Mouse (Mus musculus) liver, embryonic 15.5 days (tissue): ENCODE data around the gene Mn1. TPM values are rescaled to one million over a fixed set of nuclear protein-coding genes. Genes with fewer than 3 reads are reported as not detected.

Experiments
- ATAC-seq: fragments of 200-750 bp; cut with Nextera tagmentation; 2 replicates; pipeline ENCODE4 v1.8.0; 2017; ENCODE audit warnings: moderate number of reproducible peaks, mild to moderate bottlenecking, moderate library complexity; ENCODE audit not compliant: insufficient read depth
- H3K27ac ChIP-seq: fragments of 300-500 bp; sonication (generic); replicated peaks from 2 replicates; pipeline ENCODE4 v1.5.1; 2015; ENCODE audit warnings: mild to moderate bottlenecking, inconsistent platforms
- H3K27me3 ChIP-seq: fragments of 300-500 bp; sonication (generic); 2 replicates; pipeline ENCODE4 v1.6.1; 2015; ENCODE audit warnings: mild to moderate bottlenecking, inconsistent platforms
- H3K36me3 ChIP-seq: fragments of 300-500 bp; sonication (generic); replicated peaks from 2 replicates; pipeline ENCODE4 v1.6.1; 2015; ENCODE audit warnings: moderate library complexity, mild to moderate bottlenecking, inconsistent platforms
- H3K4me1 ChIP-seq: fragments of 300-500 bp; sonication (generic); replicated peaks from 2 replicates; pipeline ENCODE4 v1.6.1; 2015; ENCODE audit warnings: inconsistent platforms
- H3K4me2 ChIP-seq: fragments of 300-500 bp; sonication (generic); 2 replicates; pipeline ENCODE4 v1.6.1; 2015; ENCODE audit warnings: moderate library complexity, mild to moderate bottlenecking, inconsistent platforms
- H3K4me3 ChIP-seq: fragments of 300-500 bp; sonication (generic); replicated peaks from 2 replicates; pipeline ENCODE4 v1.5.1; 2015; ENCODE audit warnings: mild to moderate bottlenecking, inconsistent platforms
- H3K9ac ChIP-seq: fragments of 300-500 bp; sonication (generic); 2 replicates; pipeline ENCODE4 v1.6.1; 2015; ENCODE audit warnings: moderate library complexity, mild to moderate bottlenecking, inconsistent platforms
- H3K9me3 ChIP-seq: fragments of 300-500 bp; sonication (generic); replicated peaks from 2 replicates; pipeline ENCODE4 v1.6.1; 2016; ENCODE audit warnings: inconsistent platforms
- WGBS: fragments of 180-500 bp; shearing (Covaris S2); methylation state at CpG from one replicate; pipeline ENCODE4 v1.1.7; 2015; ENCODE audit warnings: mixed read lengths; ENCODE audit not compliant: insufficient replicate concordance; 5-methylcytosine and 5-hydroxymethylcytosine counted together
- polyA plus RNA-seq: library from polyadenylated mRNA; unstranded; fragments of >200 nt; fragmentation: Nextera tagmentation; extraction: Ambion mirVana; gene quantifications from 2 replicates; pipeline ENCODE4 v1.2.1, GENCODE M21; 2015

The Mn1 gene
- polyA plus RNA-seq, 1 experiment from 2014 or later: 1.2 TPM

DNA sequence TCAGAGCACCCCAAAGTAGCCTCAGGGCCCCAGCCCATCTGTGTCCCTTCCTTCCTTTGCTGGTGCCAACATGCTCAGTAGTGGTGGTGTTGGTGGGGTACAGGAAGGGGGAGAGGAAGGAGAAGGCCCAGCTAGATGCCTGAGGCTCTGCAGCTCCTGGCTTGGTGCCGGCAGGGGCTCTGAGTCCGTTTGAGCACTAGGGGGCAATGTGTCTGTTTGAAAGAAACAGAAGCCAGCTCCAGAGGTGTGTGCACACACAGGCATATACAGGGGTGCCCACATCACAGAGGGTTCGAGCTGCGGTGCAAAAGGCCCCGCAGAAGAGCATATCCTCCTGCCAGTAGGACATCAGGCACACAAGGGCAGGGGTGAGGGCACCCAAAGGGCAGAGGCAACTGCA lies 3.0 kb upstream of the Mn1 start:
- WGBS: 0% methylated on average over 5 of the region's 5 CpGs
- no peak overlapping the region for H3K4me2 ChIP-seq
- no peak for ATAC-seq

GRCm38 (mm10) chr5:111414770-111415249 lies 2.4 kb upstream of the Mn1 start:
- Histone ChIP-seq H3K4me3 (no peak overlapping the region), H3K9ac (no peak overlapping the region), H3K36me3 (no peaks in the 10 kb centered on the region), H3K4me2 (no peak overlapping the region), H3K4me1 (peaks cover 12% of the 10 kb centered on the region), H3K9me3 (no peaks in the 10 kb centered on the region), H3K27ac (no peak overlapping the region), H3K27me3 (peaks cover 86% of the 10 kb centered on the region)
- WGBS: 39% methylated on average over 4 of the region's 4 CpGs
- no peak for ATAC-seq

More for the DNA sequence above, 3.0 kb upstream of the Mn1 start:
- H3K27me3 ChIP-seq: peaks cover 80% of the 10 kb centered on the region
- H3K27ac ChIP-seq: no peak overlapping the region
- no peaks in the 10 kb centered on the region for H3K9me3 ChIP-seq
- H3K4me3 ChIP-seq: no peak overlapping the region
- no peak overlapping the region for H3K9ac ChIP-seq
- H3K36me3 ChIP-seq: no peaks in the 10 kb centered on the region
- peaks cover 6% of the 10 kb centered on the region for H3K4me1 ChIP-seq

DNA sequence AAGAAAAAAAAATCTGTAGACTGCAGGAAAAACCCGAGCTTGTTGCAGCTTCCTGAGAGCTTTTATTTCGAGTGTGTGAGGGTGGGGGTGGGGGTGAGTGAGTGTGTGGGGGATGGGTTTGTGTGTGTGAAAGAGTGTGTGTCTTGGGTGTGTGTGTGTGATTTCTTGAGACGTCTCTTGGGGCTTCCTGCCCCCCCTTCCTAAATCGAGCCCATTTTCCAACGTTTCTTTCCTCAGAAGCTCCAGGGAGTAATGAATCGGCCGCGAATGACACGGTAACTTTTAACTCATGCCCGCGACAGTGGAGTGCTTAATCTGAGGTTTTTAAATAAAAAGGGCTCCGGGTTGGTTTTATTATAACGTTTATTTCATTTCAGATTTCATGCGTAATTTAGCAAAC lies 1.6 kb upstream of the Mn1 start:
- no peak for ATAC-seq
- Histone ChIP-seq H3K4me3 (no peak overlapping the region), H3K36me3 (no peaks in the 10 kb centered on the region), H3K27me3 (peaks cover 93% of the 10 kb centered on the region), H3K9me3 (no peaks in the 10 kb centered on the region), H3K4me2 (peak overlapping the region; percentile 66), H3K27ac (no peak overlapping the region), H3K9ac (no peak overlapping the region), H3K4me1 (peaks cover 18% of the 10 kb centered on the region)
- WGBS: 3% methylated on average over 14 of the region's 14 CpGs

DNA sequence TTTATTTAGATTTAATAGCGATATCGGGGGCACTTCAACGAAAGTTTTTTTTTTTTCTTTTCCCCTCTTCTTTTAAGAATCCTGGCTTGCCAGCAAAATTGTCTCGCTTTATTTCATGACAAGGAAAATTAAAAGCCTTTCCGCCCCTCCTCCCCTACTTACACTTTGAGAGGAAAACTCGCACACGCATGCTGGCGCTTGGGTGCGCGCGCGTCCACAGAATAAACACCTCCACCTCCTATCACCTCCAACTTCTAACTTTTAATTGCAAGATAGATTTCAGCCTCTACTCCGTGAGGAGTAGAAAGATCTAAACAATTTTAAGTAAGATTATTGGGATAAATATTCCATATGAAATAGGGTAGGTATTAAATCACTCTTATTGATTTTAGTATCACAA lies 1.1 kb upstream of the Mn1 start:
- H3K4me1 ChIP-seq: peaks cover 18% of the 10 kb centered on the region
- no peaks in the 10 kb centered on the region for H3K9me3 ChIP-seq
- 2% methylated on average over 13 of the region's 13 CpGs for WGBS
- no peak overlapping the region for H3K9ac ChIP-seq
- H3K27ac ChIP-seq: no peak overlapping the region
- peak overlapping the region; percentile 57; the same call in 1 of the 2 replicates for H3K4me3 ChIP-seq
- peak overlapping the region; percentile 66 for H3K4me2 ChIP-seq
- H3K27me3 ChIP-seq: peaks cover 95% of the 10 kb centered on the region
- H3K36me3 ChIP-seq: no peaks in the 10 kb centered on the region
- no peak for ATAC-seq

DNA sequence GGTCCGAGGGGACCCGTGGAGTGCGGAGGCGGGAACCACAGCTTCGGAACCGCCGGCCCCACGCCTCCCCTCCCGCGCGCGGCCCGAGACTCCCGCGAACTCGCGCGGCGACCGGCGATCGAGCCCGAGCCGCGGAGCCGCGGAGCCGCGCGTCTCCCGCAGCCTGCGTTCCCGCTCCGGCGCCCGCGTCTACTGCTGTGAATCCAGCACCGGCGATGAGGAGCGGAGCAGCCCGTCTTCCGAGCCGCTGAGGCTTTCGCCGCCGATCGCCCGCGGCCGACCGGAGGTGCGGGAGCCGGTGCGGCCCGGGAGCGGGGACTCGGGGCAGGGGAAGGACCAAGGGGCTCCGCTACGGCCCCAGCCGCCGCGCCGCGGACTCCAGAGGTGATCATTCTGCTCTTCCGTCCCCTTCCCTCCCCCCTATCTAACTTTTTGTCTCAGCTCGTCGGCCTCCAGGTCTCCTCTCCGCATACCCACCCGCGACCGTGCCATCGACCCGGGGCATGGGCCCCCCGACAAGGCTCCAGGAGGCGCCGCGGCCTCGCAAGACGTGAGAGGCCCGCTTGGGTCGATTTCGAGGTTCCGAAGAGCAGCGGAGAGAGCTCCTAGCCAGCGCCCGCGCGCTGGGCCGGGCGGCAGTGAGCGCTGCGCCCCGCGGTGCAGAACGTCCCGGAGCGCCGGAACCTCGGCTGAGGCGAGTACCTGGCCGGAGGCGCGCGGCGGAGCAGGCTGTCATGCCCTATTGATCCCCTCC lies 393 bp downstream of the Mn1 start:
- ATAC-seq: no peak
- Histone ChIP-seq H3K27me3 (peaks cover 97% of the 10 kb centered on the region), H3K36me3 (no peaks in the 10 kb centered on the region), H3K9ac (peak overlapping the region; percentile 40), H3K4me1 (peaks cover 18% of the 10 kb centered on the region), H3K27ac (no peak overlapping the region), H3K9me3 (no peaks in the 10 kb centered on the region), H3K4me3 (peak overlapping the region; percentile 57), H3K4me2 (peak overlapping the region; percentile 66)
- under 1% methylated on average over 101 of the region's 105 CpGs for WGBS

- peaks cover 18% of the 10 kb centered on the region for H3K4me1 ChIP-seq
- peak overlapping the region; percentile 57 for H3K4me3 ChIP-seq
- H3K4me2 ChIP-seq: peak overlapping the region; percentile 66
- H3K9me3 ChIP-seq: no peaks in the 10 kb centered on the region
- no peak overlapping the region for H3K27ac ChIP-seq
- H3K9ac ChIP-seq: no peak overlapping the region
- 5% methylated on average over 62 of the region's 63 CpGs for WGBS
- no peaks in the 10 kb centered on the region for H3K36me3 ChIP-seq
- H3K27me3 ChIP-seq: peaks cover 90% of the 10 kb centered on the region
- ATAC-seq: no peak
Observed at GRCm38 (mm10) chr5:111418202-111419120, 1.3 kb downstream of the Mn1 start.

- 12% methylated on average over 42 of the region's 42 CpGs for WGBS
- ATAC-seq: no peak
- Histone ChIP-seq H3K27ac (no peak overlapping the region), H3K4me2 (peak overlapping the region; percentile 66), H3K27me3 (peaks cover 82% of the 10 kb centered on the region), H3K4me3 (peak overlapping the region; percentile 57), H3K9ac (no peak overlapping the region), H3K36me3 (no peaks in the 10 kb centered on the region), H3K9me3 (no peaks in the 10 kb centered on the region), H3K4me1 (peaks cover 17% of the 10 kb centered on the region)
Observed at GRCm38 (mm10) chr5:111419121-111419881, 2.1 kb downstream of the Mn1 start.

GRCm38 (mm10) chr5:111420011-111420691 lies 3.0 kb downstream of the Mn1 start:
- WGBS: 7% methylated on average over 56 of the region's 56 CpGs
- no peaks in the 10 kb centered on the region for H3K36me3 ChIP-seq

DNA sequence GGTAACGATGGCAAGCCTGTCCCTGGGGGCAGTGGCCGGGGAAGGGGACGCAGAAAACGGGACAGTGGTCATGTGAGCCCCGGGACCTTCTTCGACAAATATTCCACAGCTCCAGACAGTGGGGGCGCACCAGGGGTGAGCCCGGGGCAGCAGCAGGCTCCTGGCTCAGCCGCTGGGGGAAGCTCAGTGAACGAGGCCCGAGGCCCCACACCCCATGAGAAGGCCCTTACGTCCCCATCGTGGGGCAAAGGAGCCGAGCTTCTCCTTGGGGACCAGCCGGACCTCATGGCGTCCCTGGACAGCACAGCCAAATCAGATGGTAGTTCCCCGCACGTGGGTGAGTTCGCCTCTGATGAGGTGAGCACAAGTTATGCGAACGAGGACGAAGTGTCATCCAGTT lies 3.7 kb downstream of the Mn1 start:
- Histone ChIP-seq H3K36me3 (no peaks in the 10 kb centered on the region), H3K27me3 (peaks cover 66% of the 10 kb centered on the region), H3K4me3 (no peak overlapping the region), H3K9ac (no peak overlapping the region), H3K4me1 (peaks cover 16% of the 10 kb centered on the region), H3K27ac (no peak overlapping the region), H3K9me3 (no peaks in the 10 kb centered on the region), H3K4me2 (no peak overlapping the region)
- ATAC-seq: no peak
- 58% methylated on average over 22 of the region's 22 CpGs for WGBS

More at GRCm38 (mm10) chr5:111420011-111420691, 3.0 kb downstream of the Mn1 start:
- Histone ChIP-seq H3K9ac (no peak overlapping the region), H3K27ac (no peak overlapping the region), H3K4me3 (peak overlapping the region; percentile 57), H3K27me3 (peaks cover 73% of the 10 kb centered on the region), H3K4me1 (peaks cover 16% of the 10 kb centered on the region), H3K4me2 (peak overlapping the region; percentile 66), H3K9me3 (no peaks in the 10 kb centered on the region)
- ATAC-seq: no peak

DNA sequence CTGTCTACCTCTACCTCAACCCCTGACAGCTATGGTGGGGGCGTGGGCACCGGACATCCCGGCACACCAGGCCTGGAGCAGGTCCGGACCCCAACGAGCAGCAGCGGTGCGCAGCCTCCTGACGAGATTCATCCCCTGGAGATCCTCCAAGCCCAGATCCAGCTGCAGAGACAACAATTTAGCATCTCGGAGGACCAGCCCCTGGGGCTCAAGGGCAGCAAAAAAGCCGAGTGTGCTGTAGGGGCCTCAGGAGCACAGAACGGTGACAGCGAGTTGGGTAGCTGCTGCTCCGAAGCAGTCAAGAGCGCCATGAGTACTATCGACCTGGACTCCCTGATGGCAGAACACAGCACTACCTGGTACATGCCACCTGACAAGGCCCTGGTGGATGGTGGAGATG lies 4.3 kb downstream of the Mn1 start:
- 79% methylated on average over 15 of the region's 15 CpGs for WGBS
- Histone ChIP-seq H3K4me3 (no peak overlapping the region), H3K27ac (no peak overlapping the region), H3K9ac (no peak overlapping the region), H3K27me3 (peaks cover 61% of the 10 kb centered on the region), H3K36me3 (no peaks in the 10 kb centered on the region), H3K4me2 (no peak overlapping the region), H3K4me1 (peaks cover 16% of the 10 kb centered on the region), H3K9me3 (no peaks in the 10 kb centered on the region)
- ATAC-seq: no peak
